Mouse (Mus musculus) monocyte, adult 2 months (primary cell): Measurements from ENCODE around the gene Zfp354b.

ENCODE experiments used
- DNase-seq, 2 experiments: peaks; one replicate each; pipeline ENCODE4 v3.0.0; 2022; ENCODE audit warnings: low spot score in 2 of 2, low read depth in 1 of 2

Gene Zfp354b

DNA sequence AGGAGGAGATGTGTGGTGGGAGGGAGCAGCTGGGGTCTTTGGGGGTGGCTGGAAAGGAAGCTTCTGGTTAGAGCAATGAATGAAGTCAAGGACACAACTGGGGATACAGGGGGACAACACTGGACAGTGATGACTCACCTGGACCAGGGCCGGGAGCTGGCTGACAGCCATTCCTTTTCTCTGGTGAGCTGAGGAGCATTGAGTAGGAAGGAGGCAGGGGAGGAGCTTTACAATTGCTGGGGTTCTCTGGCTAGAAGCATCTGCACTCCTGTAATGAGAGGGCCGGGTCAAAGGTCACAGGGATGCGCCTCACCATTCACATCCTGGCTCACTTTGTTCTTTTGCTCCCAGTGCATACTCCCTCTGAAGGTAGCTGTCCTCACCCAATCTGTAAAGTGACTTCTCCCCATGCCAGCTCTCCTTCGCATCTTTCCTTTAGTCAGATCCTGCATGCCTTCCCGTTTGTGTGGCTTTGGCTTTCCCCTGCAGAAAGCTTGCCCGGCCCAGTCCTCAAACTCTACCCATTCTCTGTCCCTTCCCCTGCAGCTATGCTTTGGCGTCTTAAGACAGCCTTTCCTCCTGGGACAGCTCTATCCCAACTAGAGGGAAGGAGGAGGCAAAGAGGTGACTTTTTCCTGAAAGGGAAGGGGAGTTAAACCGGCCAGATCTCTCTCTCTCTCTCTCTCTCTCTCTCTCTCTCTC lies 45.1 kb downstream of the Zfp354b start:
- no peak for DNase-seq

DNA sequence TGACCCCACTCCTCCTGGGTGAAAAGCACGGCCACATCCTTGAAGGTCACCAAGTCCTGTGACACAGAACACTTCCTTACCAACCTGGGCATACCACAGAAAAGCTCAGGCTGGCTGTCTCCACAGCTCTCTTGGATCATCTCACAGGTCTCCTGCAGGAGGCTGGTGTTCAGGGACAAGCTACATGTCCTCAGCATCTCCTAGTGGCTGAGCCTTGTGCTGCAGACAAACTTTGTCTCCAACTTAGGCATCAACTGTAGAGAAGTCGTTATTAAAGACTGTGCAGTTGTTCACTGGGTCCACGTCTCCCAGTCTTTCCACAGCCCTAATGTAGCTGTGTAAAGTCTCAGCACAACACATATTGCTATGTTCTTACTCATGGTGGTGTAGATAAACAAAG lies 47.7 kb downstream of the Zfp354b start:
- DNase-seq: no peak

DNA sequence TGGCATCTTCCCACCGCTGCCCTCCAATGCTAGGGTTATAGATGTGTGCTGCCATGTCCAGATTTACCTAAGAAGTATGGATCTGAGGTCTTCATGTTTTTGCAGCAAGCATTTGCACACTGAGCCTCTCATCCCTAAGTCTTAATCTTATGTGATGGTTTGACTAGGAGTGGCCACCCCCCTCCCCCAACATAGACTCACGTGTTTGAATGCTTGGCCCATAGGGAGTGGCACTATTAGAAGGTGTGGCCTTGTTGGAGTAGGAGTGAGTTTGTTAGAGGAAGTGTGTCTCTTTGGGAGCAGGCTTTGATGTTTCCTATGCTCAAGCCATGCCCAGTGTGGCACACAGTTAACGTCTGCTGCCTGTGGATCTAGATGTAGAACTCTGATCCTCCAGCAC lies 52.8 kb downstream of the Zfp354b start:
- DNase-seq: no peak
